Mouse (Mus musculus) CD4-positive helper T cell, adult 2 months (primary cell): ENCODE data around the gene Lpar1.

Source experiments
- DNase-seq: peaks from one replicate; pipeline ENCODE4 v3.0.0-alpha.2; 2012; ENCODE audit warnings: low read depth, missing footprints, low spot score

Lpar1 gene

GRCm38 (mm10) chr4:58508833-58509232, 44.9 kb downstream of the Lpar1 start:
- DNase-seq: no peak

GRCm38 (mm10) chr4:58507536-58507935, 46.2 kb downstream of the Lpar1 start:
- DNase-seq: no peak

DNA sequence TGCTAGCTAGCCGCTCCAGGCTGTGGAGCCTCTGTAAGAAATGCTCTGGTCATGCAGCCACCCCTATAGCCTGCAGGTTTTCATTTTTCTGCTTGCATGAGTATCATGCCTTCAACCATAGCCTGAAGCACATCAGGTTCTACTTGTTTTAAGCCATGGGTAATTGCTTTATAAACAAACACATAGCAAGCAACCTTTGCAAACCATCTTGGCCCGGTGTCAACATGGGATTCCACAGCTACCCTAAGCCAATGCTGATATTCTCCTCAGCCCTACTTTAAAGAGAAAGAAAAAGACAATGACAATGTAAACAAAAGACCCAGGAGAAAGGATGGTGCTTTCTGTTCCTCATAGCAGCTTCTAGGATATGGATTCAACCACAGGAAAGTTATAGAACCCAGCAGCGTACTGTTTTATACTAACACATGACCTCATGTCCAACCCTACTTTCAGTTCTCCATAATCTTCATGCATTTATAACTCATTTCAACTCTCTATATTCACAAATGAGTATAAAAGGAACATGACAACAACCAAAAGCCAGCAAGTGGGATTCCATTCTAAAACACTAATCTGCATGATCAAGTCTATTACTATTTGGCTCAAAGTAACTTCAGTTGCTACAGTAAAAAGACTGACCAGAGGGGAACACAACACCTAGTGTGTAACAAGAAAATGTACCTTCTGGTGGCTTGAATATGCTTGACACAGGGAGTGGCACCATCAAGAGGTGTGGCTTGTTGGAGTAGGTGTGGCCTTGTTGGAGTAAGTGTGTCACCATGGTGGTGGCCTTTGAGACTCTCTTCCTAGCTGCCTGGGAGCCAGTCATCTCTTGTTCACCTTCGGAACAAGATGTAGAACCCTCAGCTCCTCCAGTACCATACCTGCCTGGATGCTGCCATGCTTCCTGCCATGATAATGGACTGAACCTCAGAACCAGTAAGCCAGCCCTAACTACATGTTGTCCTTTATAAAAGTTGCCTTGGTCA, 46.9 kb downstream of the Lpar1 start:
- DNase-seq: no peak

DNA sequence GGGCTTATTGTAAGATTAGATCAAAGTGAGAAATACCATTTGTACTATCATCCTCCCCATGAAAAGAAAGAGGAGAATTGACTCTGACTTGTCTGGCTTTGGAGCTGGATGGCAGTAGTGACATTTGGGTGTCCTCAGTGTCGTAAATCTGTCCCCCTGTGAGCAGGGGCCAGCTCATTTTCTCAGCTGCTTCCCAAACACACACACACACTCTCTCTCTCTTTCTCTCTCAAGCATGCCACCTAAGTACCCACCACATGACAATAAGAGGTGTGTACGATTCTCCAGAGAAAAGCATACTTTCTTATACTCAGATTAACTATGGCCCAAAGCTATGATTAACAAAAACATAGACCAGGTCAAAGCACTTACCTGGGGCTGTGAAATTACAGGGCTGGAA, 49.4 kb downstream of the Lpar1 start:
- no peak for DNase-seq

DNA sequence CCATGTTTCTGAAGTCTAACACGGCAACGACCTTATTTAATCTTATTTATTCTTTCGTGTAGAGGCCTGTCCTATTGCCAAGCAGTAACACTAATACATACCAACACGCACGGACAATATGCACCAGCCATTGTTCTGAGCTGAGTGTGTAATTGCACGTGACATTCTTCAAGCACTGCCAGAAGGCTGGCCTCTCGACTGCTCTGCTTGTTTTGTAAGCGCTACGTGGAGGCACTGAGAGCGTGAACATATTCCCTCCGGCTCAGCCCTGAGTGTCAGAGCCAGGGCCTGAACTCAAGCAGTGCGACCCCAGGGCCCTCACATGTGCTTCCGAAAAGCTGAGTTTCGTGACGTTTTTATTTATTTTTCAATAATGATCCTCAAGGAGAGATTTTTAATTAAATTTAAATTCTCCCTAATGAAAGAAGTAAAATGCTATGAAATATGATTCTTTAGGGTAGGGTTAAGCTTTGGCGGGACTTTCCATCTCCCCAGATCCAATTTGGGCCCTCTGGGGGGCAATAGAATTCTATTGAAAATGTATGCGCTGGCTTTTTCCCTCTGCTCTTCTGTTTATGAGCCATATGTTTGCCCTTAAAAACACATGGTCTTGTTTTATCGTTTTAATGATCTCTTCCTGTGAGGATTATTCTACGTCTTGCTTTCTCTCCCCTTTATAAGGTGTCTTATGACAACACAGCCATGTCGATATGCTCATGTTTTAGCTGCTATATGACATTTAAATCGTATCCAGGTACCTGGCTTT, 52.5 kb downstream of the Lpar1 start:
- no peak for DNase-seq

DNA sequence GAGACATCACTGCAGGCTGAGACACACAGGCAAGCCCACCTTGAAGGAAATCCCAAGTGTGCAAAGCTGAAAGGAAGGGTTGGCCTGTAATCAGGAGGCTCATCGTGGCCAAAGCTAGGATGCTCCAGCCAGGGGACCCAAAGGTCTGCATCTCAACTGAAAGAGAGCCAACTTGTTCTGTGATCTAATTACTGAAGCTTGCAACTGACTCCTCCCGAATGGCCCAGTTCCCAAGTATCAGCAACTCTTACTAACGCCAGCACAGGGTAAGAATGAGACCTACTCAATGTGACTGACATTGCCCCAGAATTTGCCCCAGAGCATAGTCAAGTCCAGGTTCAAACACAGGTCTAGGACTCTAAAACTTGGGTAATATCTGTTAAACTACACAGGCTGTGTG, 53.9 kb downstream of the Lpar1 start:
- no peak for DNase-seq

GRCm38 (mm10) chr4:58499241-58499640, 54.5 kb downstream of the Lpar1 start:
- no peak for DNase-seq

GRCm38 (mm10) chr4:58498734-58499133, 55.0 kb downstream of the Lpar1 start:
- no peak for DNase-seq

DNA sequence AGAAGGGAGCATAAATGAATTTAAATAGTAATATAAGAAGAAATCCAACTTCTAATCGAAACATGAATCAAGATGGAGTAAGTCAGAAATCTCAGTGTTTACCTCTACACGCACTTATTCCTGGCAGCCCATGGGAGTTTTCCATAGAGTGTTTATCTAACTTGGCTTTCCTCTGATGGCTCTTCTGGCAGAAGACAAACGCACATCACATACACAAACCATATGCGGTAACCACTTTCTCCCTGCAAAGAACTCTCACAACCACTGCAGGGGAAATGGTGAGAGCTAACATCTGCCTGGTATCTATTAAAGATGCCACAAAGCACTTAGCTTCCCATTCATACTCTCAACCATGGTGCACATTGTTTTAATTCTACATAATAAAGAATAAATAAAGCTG, 56.4 kb downstream of the Lpar1 start:
- no peak for DNase-seq

DNA sequence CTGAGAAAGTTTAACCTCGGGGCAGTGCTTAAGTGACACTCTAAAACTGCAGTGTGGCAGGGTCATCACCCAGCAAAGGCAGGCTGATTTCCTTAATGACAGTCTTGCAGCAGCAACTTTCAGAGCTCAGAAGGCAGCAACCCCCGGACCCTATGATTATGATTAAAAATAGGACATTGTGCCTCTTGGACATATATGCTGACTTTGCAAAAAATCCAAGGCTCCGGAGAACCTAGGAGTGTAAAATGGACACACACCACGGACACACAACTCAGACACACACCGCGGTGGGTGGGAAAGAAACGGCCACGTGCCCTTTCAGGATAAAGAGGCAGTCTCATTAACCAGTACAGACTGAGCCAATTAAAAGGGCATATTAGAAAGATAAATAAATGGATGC, 57.0 kb downstream of the Lpar1 start:
- no peak for DNase-seq

DNA sequence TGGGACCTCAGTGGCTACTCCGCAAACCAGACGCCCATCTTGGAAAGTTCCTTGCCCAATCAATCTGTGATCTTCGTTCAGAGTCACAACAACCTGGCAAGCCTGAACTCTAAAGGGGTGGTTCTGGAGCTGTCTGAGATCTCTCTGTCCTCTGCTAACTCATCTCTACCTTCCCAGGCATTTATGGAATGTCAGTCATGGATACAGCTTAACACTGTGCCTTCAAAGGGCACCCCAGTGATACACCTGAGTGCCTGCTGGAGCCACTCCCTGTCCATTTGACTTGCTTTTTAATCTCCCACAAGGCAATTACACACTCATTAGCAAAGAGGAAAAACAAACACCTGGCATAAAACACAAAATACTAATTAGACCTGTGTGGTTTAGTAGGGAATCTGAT, 62.0 kb downstream of the Lpar1 start:
- no peak for DNase-seq

- DNase-seq: no peak
These were observed 63.3 kb downstream of the Lpar1 start for GRCm38 (mm10) chr4:58490374-58490773.

DNA sequence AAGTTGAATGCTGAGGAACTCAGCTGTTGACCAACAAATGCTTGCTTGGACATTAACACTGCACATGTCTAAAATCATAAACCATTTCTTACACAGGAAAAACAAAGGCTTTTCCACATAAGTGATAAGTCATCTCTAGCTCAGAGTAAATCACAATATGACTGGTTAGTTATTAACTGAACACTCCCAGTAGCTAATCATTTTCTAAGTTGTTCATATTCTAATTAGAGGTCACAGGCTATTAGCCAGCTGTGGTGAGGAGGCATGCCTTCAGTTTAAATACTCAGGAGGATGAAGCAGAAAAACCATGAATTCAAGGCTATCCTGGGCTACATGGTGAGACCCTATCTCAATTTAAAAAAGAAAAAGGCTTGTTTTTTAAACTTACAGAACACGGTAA, 75.1 kb downstream of the Lpar1 start:
- no peak for DNase-seq

DNA sequence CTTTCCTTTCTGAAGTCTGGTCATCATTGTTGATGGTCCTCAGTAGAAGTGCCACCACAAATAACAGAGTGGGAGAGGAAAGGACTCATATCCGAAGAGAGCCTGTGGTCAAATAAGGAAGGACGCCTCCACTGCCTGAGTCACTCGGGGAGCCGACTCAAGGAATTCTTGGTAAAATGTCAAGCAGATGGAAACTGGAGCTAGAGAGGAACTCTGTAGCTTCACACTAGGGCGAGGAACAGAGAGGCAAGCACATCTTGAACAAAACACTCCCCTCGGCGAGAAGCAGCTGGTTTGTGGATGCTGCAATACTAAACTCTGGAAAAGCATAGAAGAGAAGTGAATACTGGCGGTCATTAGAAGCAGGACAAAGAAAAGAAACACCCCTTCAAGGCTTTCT, 76.0 kb downstream of the Lpar1 start:
- DNase-seq: no peak

DNA sequence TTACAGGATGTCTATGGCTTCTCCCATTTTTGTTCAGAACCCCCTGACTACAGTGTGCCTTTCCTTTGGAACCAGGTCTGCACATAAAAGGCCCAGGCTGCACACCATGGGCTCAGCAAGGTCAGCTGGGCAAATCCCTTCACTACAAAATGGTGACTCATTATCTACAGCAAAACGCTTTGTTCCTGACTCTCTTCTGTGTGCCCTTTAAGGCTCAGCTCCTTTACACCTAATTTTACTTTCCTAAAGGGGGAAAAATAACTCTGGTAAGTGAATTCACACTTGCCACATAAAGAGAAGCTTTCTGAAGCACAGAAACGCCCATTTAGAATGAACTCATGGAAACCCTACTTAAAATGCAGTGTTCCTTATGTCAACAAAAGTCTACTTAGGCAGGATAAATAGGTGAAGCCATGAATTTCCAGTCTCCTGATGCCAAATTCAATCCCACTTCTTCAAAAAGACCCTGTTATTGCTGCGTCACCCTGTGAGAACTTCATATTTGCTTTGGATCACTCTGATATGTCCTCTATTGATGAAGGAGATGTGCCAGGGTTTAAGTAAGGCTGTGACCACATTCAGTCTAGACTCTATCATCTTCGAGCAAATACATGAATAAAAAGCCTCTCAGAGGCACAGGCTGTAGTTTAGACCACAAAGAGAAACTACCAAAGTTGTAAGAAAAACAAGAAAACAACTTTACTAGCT, 82.3 kb downstream of the Lpar1 start:
- DNase-seq: no peak

DNA sequence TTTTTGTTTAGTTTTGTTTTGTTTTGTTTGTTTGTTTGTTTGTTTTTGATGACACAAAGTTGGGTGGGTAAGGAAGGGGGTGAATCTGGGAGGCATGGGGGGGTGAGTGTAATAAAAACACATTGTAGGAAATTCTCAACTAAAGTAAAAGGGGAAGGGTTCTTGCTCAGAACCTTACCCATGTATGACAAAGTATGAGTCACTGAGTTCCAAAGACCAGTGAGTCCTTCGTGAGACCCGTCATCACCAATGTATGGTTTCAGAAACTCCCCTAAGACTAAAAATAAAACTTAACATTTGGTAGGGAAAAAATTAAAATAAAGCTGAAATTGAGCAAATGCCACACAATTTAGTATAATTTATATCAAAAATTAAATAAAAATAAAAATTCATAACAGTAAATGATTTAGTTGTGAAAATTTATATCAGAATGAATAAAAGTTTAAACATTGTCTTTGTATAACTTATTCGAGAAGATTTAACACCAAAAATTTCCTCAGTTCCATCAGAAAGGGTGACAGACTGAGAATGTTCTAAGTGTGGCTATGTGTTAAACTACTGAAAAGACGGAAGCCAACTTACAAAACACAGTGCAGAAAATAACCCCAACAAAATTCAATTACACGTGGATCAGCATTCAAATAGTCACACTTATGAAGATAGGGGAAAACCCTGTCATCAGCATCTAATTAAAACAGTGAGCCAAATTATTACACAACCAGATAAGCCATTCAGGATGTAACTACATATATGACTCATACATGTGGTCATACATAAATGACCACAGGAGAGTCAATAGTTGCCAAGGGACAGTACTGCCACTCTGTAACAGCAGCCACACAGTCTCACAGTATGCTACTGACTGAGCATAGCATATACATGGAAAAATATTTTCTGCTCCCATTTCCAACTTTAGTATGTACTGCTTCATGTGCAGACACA, 83.8 kb downstream of the Lpar1 start:
- no peak for DNase-seq

DNA sequence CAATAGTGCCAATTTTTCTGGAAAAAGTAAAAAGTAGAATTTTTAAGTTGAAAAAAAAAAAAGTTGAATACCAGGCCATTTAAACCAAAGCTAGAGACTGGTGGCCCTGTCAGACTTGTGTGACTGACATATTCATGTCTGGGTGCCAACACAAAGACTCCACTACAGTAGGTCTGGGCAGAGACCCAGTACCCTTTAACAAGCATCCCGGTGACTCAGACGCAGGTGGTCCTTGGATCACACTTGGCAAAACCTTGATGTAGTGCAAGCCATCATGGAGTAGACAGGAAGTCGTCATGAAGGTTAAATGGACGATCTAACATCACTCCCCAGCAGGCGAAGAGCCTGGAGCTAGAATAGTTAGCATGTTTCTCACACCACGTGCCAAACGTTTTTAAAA, 84.7 kb downstream of the Lpar1 start:
- DNase-seq: no peak

DNA sequence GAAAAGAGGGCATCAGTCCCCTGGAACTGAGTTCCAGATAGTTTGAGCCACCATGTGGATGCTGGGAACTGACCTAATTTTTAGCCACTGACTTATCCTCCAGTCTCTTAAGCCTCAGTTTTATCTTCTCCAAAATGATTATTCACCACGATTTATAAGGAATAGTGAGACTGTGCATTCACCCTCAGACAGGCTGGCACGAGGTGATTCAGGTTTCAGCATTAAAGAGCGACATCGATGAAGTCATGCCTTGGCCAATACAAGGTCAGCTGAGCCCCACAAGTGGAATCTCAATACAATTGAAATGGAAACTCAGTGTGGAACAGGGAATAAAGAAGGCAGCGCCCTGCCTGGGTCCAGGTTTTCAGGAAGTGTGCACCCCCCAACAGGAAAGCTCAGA, 88.1 kb downstream of the Lpar1 start:
- no peak for DNase-seq

- no peak for DNase-seq
These were observed 89.1 kb downstream of the Lpar1 start for GRCm38 (mm10) chr4:58464390-58465164.

DNA sequence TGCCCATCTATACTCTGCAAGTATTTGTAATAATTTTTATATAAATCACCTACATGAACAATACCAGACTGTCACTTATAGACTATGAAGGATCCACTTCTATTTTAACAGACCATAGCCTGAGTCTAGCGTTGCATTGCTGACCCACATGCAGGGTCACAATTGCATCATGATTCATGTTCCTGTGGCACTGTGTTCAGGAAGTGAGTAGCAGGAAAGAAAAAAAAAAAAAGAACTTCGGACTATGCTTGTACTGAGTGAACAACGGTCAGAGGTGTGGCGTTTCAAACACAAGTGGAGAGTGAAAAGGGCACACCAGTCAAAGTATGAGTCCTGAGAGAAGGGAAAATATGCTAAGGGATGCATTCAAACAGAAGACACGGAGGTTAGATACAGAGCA, 90.7 kb downstream of the Lpar1 start:
- no peak for DNase-seq
